Mouse (Mus musculus): ENCODE measurements around the gene Smyd3. TPM values are rescaled to one million over a fixed set of nuclear protein-coding genes. Genes with fewer than 3 reads are reported as not detected.

Gene Smyd3
- polyA plus RNA-seq, 1 experiment from 2014 or later = 28.3 TPM

- 86% methylated on average over 17 of the region's 17 CpGs for WGBS
- Histone ChIP-seq H3K27me3 (replicated peaks; ENCODE audit: control insufficient read depth, insufficient read depth, low read length) (no peaks in the 10 kb centered on the region), H3K27ac (ENCODE audit: low read depth, low read length) (no peak overlapping the region)
Observed at GRCm38 (mm10) chr1:179343426-179343825, 174.4 kb downstream of the Smyd3 start.

DNA sequence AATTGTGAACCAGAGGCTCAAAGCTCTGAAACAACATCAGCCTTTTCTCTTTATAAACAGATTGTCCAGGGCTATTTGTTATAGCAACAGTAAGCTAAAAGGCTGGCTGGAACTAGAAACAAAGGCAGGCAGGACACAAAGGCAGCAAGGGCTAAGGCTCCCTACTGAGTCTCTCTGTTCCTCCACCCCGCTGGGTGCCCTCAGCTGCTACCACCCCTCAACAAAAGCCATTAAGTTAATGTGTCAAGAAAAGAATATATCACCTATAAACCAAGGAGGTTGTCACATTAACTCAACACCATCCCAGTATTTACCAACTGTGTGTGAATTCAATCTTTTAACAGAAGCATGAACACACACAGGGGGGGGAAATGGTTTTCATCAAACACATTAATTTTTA lies 176.3 kb downstream of the Smyd3 start:
- Histone ChIP-seq H3K4me3 (ENCODE audit: low read length) (no peak overlapping the region), H3K9ac (ENCODE audit: low read depth, low read length) (no peak overlapping the region), H3K9me3 (ENCODE audit: control insufficient read depth, low read length) (no peaks in the 10 kb centered on the region), H3K4me2 (ENCODE audit: low read length) (no peak overlapping the region), H3K36me3 (ENCODE audit: control insufficient read depth, insufficient read depth, low read length) (no peaks in the 10 kb centered on the region), H3K4me1 (ENCODE audit: control insufficient read depth, insufficient read depth, low read depth, low read length) (peaks cover 14% of the 10 kb centered on the region), H3K27ac (ENCODE audit: low read depth, low read length) (no peak overlapping the region), H3K27me3 (replicated peaks; ENCODE audit: control insufficient read depth, insufficient read depth, low read length) (no peaks in the 10 kb centered on the region)
- ATAC-seq = no peak
- 40% methylated on average over 1 of the region's 1 CpGs for WGBS

More at GRCm38 (mm10) chr1:179343426-179343825, 174.4 kb downstream of the Smyd3 start:
- Histone ChIP-seq H3K9ac (ENCODE audit: low read depth, low read length) (no peak overlapping the region), H3K4me3 (ENCODE audit: low read length) (no peak overlapping the region), H3K4me1 (ENCODE audit: control insufficient read depth, insufficient read depth, low read depth, low read length) (peaks cover 14% of the 10 kb centered on the region), H3K9me3 (ENCODE audit: control insufficient read depth, low read length) (no peaks in the 10 kb centered on the region), H3K36me3 (ENCODE audit: control insufficient read depth, insufficient read depth, low read length) (no peaks in the 10 kb centered on the region), H3K4me2 (ENCODE audit: low read length) (no peak overlapping the region)
- no peak for ATAC-seq

- H3K27ac ChIP-seq (ENCODE audit: low read depth, low read length) = peak overlapping the region; percentile 31; the same call in 1 of the 2 replicates
- H3K9me3 ChIP-seq (ENCODE audit: control insufficient read depth, low read length) = no peaks in the 10 kb centered on the region
- H3K36me3 ChIP-seq (ENCODE audit: control insufficient read depth, insufficient read depth, low read length) = no peaks in the 10 kb centered on the region
- no peak overlapping the region for H3K4me2 ChIP-seq (ENCODE audit: low read length)
- H3K27me3 ChIP-seq (replicated peaks; ENCODE audit: control insufficient read depth, insufficient read depth, low read length) = no peaks in the 10 kb centered on the region
- H3K4me3 ChIP-seq (ENCODE audit: low read length) = no peak overlapping the region
- peak; percentile 55; the same call in 1 of the 2 replicates for ATAC-seq
- H3K9ac ChIP-seq (ENCODE audit: low read depth, low read length) = no peak overlapping the region
- 55% methylated on average over 3 of the region's 3 CpGs for WGBS
- peaks cover 9% of the 10 kb centered on the region for H3K4me1 ChIP-seq (ENCODE audit: control insufficient read depth, insufficient read depth, low read depth, low read length)
Observed at GRCm38 (mm10) chr1:179339066-179339465, 178.8 kb downstream of the Smyd3 start.

DNA sequence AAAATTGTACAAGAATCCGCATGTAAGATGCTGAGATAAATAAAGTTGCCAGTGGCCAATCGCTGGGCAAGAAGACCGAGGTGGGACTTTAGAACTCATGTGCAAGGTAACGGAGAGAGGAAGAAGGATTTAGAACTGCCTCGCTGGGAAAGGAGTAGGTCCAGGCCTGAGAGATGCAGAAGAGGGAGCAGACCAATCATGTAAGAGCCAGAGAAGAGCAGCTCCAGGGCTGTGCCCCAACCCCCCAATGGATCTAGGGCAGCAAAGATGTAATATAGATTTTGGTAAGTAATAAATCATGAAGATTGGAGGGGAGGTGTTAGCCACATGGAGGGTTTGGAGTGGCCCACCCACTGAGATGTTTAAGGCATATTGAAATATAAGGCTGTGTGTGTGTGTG lies 180.3 kb downstream of the Smyd3 start:
- H3K27me3 ChIP-seq (replicated peaks; ENCODE audit: control insufficient read depth, insufficient read depth, low read length) = no peaks in the 10 kb centered on the region
- H3K27ac ChIP-seq (ENCODE audit: low read depth, low read length) = no peak overlapping the region
- no peaks in the 10 kb centered on the region for H3K36me3 ChIP-seq (ENCODE audit: control insufficient read depth, insufficient read depth, low read length)
- no peak overlapping the region for H3K4me2 ChIP-seq (ENCODE audit: low read length)
- H3K9ac ChIP-seq (ENCODE audit: low read depth, low read length) = no peak overlapping the region
- H3K4me1 ChIP-seq (ENCODE audit: control insufficient read depth, insufficient read depth, low read depth, low read length) = peaks cover 9% of the 10 kb centered on the region
- WGBS = 85% methylated on average over 5 of the region's 5 CpGs
- H3K9me3 ChIP-seq (ENCODE audit: control insufficient read depth, low read length) = no peaks in the 10 kb centered on the region
- no peak for ATAC-seq
- H3K4me3 ChIP-seq (ENCODE audit: low read length) = no peak overlapping the region

- Histone ChIP-seq H3K4me3 (ENCODE audit: low read length) (no peak overlapping the region), H3K36me3 (ENCODE audit: control insufficient read depth, insufficient read depth, low read length) (no peaks in the 10 kb centered on the region), H3K4me1 (ENCODE audit: control insufficient read depth, insufficient read depth, low read depth, low read length) (peaks cover 17% of the 10 kb centered on the region), H3K9ac (ENCODE audit: low read depth, low read length) (no peak overlapping the region), H3K27ac (ENCODE audit: low read depth, low read length) (0 out of 2 replicates have a peak overlapping the region, but pooled peaks have one; percentile 44), H3K9me3 (ENCODE audit: control insufficient read depth, low read length) (no peaks in the 10 kb centered on the region), H3K27me3 (replicated peaks; ENCODE audit: control insufficient read depth, insufficient read depth, low read length) (no peaks in the 10 kb centered on the region), H3K4me2 (ENCODE audit: low read length) (no peak overlapping the region)
- ATAC-seq = peak; percentile 40; the same call in 1 of the 2 replicates
- WGBS = 53% methylated on average over 3 of the region's 3 CpGs
Observed at GRCm38 (mm10) chr1:179326965-179327308, 190.9 kb downstream of the Smyd3 start.

DNA sequence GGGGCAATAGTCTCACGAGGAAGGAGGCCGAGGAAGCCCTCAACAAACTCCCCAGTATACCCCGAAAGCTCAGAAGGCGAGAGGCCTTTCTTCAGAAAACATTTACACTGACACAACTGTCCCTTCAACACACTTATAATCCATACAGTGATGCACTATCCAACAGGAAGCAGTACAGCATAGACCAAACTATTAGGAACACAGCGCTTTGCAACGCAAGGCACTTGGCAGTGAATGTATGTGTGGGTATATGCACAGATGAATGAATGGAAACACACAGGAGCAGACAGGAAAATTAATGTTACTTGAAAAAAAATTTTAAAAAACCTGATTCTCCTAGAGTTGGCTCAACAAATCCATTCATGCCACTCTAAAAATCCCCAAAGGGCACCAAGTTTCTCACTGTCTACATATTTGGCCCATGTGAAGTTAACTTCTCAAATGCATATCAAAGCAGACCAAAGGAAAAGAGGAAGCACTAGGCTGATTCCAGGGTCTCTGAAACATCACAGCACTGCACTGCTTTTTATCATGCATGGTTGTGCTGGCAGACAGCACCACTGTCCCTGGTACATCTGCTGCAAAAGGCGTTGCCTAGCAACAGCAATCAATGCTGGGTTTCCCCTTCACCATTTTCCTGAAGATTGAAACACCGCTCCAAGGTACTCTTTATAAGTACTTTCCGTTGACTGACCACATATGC lies 191.4 kb downstream of the Smyd3 start:
- H3K9me3 ChIP-seq (ENCODE audit: control insufficient read depth, low read length) = no peaks in the 10 kb centered on the region
- H3K9ac ChIP-seq (ENCODE audit: low read depth, low read length) = no peak overlapping the region
- WGBS = 58% methylated on average over 9 of the region's 9 CpGs
- H3K36me3 ChIP-seq (ENCODE audit: control insufficient read depth, insufficient read depth, low read length) = no peaks in the 10 kb centered on the region
- no peaks in the 10 kb centered on the region for H3K27me3 ChIP-seq (replicated peaks; ENCODE audit: control insufficient read depth, insufficient read depth, low read length)
- H3K4me2 ChIP-seq (ENCODE audit: low read length) = no peak overlapping the region
- H3K4me1 ChIP-seq (ENCODE audit: control insufficient read depth, insufficient read depth, low read depth, low read length) = peaks cover 17% of the 10 kb centered on the region
- H3K4me3 ChIP-seq (ENCODE audit: low read length) = no peak overlapping the region
- H3K27ac ChIP-seq (ENCODE audit: low read depth, low read length) = peak overlapping the region; percentile 59
- ATAC-seq = peak; percentile 94

- no peak for ATAC-seq
- 87% methylated on average over 6 of the region's 6 CpGs for WGBS
- no peak overlapping the region for H3K27ac ChIP-seq (ENCODE audit: low read depth, low read length)
- H3K36me3 ChIP-seq (ENCODE audit: control insufficient read depth, insufficient read depth, low read length) = no peaks in the 10 kb centered on the region
- no peaks in the 10 kb centered on the region for H3K9me3 ChIP-seq (ENCODE audit: control insufficient read depth, low read length)
- H3K4me3 ChIP-seq (ENCODE audit: low read length) = no peak overlapping the region
- no peaks in the 10 kb centered on the region for H3K27me3 ChIP-seq (replicated peaks; ENCODE audit: control insufficient read depth, insufficient read depth, low read length)
- H3K4me1 ChIP-seq (ENCODE audit: control insufficient read depth, insufficient read depth, low read depth, low read length) = peaks cover 17% of the 10 kb centered on the region
- H3K4me2 ChIP-seq (ENCODE audit: low read length) = no peak overlapping the region
- H3K9ac ChIP-seq (ENCODE audit: low read depth, low read length) = no peak overlapping the region
Observed at GRCm38 (mm10) chr1:179324271-179324670, 193.6 kb downstream of the Smyd3 start.

- no peak overlapping the region for H3K4me3 ChIP-seq (ENCODE audit: low read length)
- H3K4me2 ChIP-seq (ENCODE audit: low read length) = no peak overlapping the region
- no peaks in the 10 kb centered on the region for H3K9me3 ChIP-seq (ENCODE audit: control insufficient read depth, low read length)
- no peak overlapping the region for H3K9ac ChIP-seq (ENCODE audit: low read depth, low read length)
- no peak overlapping the region for H3K27ac ChIP-seq (ENCODE audit: low read depth, low read length)
- H3K4me1 ChIP-seq (ENCODE audit: control insufficient read depth, insufficient read depth, low read depth, low read length) = no peaks in the 10 kb centered on the region
- H3K36me3 ChIP-seq (ENCODE audit: control insufficient read depth, insufficient read depth, low read length) = no peaks in the 10 kb centered on the region
- no peaks in the 10 kb centered on the region for H3K27me3 ChIP-seq (replicated peaks; ENCODE audit: control insufficient read depth, insufficient read depth, low read length)
- WGBS = 76% methylated on average over 5 of the region's 5 CpGs
- no peak for ATAC-seq
Observed at GRCm38 (mm10) chr1:179313618-179314017, 204.2 kb downstream of the Smyd3 start.

GRCm38 (mm10) chr1:179309487-179309886 lies 208.4 kb downstream of the Smyd3 start:
- WGBS = 56% methylated on average over 5 of the region's 5 CpGs

More at GRCm38 (mm10) chr1:179309487-179309886, 208.4 kb downstream of the Smyd3 start:
- ATAC-seq = no peak
- Histone ChIP-seq H3K27me3 (replicated peaks; ENCODE audit: control insufficient read depth, insufficient read depth, low read length) (no peaks in the 10 kb centered on the region), H3K9me3 (ENCODE audit: control insufficient read depth, low read length) (no peaks in the 10 kb centered on the region), H3K27ac (ENCODE audit: low read depth, low read length) (no peak overlapping the region), H3K36me3 (ENCODE audit: control insufficient read depth, insufficient read depth, low read length) (no peaks in the 10 kb centered on the region), H3K9ac (ENCODE audit: low read depth, low read length) (no peak overlapping the region), H3K4me3 (ENCODE audit: low read length) (no peak overlapping the region), H3K4me1 (ENCODE audit: control insufficient read depth, insufficient read depth, low read depth, low read length) (no peaks in the 10 kb centered on the region), H3K4me2 (ENCODE audit: low read length) (no peak overlapping the region)
